Mouse (Mus musculus): ENCODE results near the gene Nhs.

- TF ChIP-seq EP300 (IDR thresholded peaks at IDR 0.05; ENCODE audit: low read depth in 1 of 2, low read length in 2 of 2) (no peak), ELF1 (IDR thresholded peaks at IDR 0.05; ENCODE audit: low read depth, low read length) (no peak)
Observed at GRCm38 (mm10) chrX:161907595-161908592, 251.6 kb downstream of the Nhs start.

Measured in MEL (cell line).